Mouse (Mus musculus): ENCODE results near the gene Rabggta. TPM values are rescaled to one million over a fixed set of nuclear protein-coding genes. Genes with fewer than 3 reads are reported as not detected.

Gene Rabggta
- polyA plus RNA-seq, 1 experiment from 2014 or later: 53.2 TPM

DNA sequence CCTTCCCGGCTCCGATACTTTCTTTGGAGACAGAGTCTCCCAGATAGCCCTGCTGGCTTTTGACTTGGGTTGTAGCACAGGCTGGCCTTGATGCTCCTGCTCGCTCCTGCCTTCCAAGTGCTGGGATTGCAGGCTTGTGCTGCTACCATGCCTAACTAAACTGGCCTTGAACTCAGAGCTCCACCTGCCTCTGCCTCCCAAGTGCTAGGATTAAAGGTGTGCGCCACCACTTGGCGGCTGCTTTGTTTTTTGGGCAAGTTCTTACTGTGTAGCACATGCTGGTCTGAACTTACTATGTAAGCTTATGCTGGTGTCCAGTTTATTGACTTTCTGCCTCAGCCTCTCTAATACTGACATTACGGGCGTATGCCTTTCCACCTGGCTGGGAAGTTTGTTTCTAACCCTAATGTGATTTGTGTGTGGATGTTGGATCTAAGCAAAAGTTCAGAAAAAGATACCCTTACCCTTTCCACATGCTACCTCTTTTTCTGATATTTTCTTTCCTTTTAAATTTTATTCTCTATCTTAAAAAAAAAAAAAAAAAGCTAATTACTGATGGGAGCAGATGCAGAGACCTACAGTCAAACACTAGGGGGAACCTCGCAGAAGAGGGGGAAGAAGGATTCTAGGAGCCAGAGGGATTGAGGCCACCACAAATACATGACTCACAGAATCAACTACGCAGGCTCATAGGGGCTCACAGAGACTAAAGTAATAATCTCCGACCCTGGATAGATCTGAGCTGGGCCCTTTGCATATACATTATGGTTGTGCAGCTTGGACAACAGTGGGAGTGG is 25.2 kb upstream of the Rabggta start:
- peaks cover 40% of the 10 kb centered on the region for H3K36me3 ChIP-seq
- no peak overlapping the region for H3K27ac ChIP-seq (replicated peaks)
- H3K27me3 ChIP-seq: no peaks in the 10 kb centered on the region
- H3K9me3 ChIP-seq: no peaks in the 10 kb centered on the region
- H3K9ac ChIP-seq: peak overlapping the region; percentile 84; the same call in 1 of the 2 replicates
- ATAC-seq (ENCODE audit: low read depth): no peak
- H3K4me1 ChIP-seq (replicated peaks): peaks cover 40% of the 10 kb centered on the region
- 89% methylated on average over 10 of the region's 10 CpGs for WGBS
- H3K4me2 ChIP-seq: peak overlapping the region; percentile 99
- peak overlapping the region; percentile 79 for H3K4me3 ChIP-seq

DNA sequence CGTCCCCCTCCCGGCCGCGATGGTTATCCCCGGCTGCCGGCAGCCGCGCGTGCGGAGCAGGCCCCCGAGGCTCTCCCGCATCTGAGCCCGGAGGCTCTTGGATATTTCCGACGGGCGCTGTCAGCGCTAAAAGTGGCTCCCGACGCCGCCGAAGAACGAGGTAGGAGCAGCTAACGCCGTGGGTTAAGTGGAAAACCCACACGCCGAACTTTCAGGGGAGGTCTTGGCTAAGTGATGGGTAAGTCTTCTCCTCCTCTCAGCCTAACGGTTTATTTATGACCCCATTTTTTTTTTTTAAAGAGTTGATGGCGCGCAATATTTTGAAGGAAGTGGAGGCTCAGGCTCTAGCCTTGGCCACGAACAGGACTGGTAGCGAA is 23.8 kb upstream of the Rabggta start:
- H3K9ac ChIP-seq: peak overlapping the region; percentile 84
- H3K4me1 ChIP-seq (replicated peaks): peaks cover 40% of the 10 kb centered on the region
- peak overlapping the region; percentile 79 for H3K4me3 ChIP-seq

DNA sequence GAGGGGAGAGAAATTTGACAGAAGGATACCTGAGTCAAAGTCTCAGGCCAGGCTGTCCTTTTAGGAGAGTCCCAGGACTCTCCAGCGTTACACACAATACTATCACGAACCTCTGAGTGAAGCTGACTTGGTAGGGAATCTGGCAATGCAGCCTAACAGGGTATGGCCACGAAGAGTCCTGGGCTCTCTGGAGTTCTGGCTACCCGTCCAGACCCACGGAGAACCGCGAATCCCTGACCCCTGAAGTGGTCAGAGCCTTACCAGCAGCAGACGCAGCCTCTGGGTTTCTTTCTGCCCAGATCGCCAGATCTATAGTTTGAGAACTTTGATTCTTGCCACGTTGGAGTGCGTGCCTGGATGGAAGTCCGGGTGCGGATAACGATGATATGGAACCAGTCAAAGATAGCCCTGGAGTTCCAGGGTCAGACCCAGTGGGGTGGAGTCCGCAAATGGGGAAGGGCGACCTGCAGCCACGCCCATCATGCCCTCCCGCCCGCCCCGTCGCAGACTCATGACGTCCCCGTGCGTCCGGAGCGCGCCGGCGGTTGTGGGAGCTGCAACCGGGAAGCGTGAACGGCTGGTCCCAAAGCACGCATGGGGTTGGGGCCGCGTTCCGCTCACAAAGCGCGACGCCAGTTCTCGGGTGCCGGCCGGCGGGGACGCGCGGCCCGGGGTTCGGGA is 23.3 kb upstream of the Rabggta start, which contains the start of the genes Dhrs1 and Nop9:
Gene Dhrs1 (minus strand): TSS at position 511 of the 681 bp plus-strand sequence.
Gene Nop9 (plus strand): TSS at position 514 of the 681 bp plus-strand sequence.
- Histone ChIP-seq H3K9me3 (no peaks in the 10 kb centered on the region), H3K27ac (replicated peaks) (peak within 1 kb of the TSS; percentile 53; the same call in 1 of the 2 replicates)
- ATAC-seq (ENCODE audit: low read depth): peak; percentile 85

More for the DNA sequence above, 23.8 kb upstream of the Rabggta start:
- Histone ChIP-seq H3K4me2 (peak overlapping the region; percentile 99), H3K27ac (replicated peaks) (0 out of 2 replicates have a peak overlapping the region, but pooled peaks have one; percentile 53), H3K36me3 (peaks cover 34% of the 10 kb centered on the region), H3K27me3 (no peaks in the 10 kb centered on the region), H3K9me3 (no peaks in the 10 kb centered on the region)
- 1% methylated on average over 31 of the region's 31 CpGs for WGBS
- 0 out of 2 replicates have a peak, but pooled peaks have one; percentile 1 for ATAC-seq (ENCODE audit: low read depth)

DNA sequence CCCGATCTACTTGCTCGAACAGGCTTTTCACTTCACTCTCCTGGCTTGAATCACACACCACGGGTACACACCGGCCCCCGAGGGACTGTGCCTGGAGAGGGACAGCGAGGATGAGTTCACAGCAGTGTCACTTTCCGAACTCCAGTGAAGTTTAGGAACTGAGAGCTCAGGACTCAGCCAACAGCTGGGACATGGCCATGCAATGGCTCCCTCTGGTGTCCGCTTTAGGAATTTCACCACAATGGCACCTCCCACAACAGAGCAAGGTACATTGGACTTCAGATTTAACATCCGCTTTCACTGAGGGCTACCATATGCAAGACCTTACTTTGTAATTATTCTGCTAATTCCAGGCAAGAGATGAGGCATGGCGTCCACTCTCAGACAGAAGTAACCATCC is 21.6 kb upstream of the Rabggta start:
- no peaks in the 10 kb centered on the region for H3K27me3 ChIP-seq
- peaks cover 37% of the 10 kb centered on the region for H3K36me3 ChIP-seq
- H3K9ac ChIP-seq: peak overlapping the region; percentile 47
- H3K9me3 ChIP-seq: no peaks in the 10 kb centered on the region
- H3K4me1 ChIP-seq (replicated peaks): peaks cover 40% of the 10 kb centered on the region
- H3K4me3 ChIP-seq: no peak overlapping the region; the same call in 1 of the 2 replicates
- WGBS: 22% methylated on average over 10 of the region's 10 CpGs
- peak overlapping the region; percentile 99 for H3K4me2 ChIP-seq
- peak; percentile 40 for ATAC-seq (ENCODE audit: low read depth)
- H3K27ac ChIP-seq (replicated peaks): no peak overlapping the region

More for the DNA sequence above, 23.3 kb upstream of the Rabggta start, which contains the start of the genes Dhrs1 and Nop9:
- Histone ChIP-seq H3K4me3 (peak within 1 kb of the TSS; percentile 79), H3K27me3 (no peaks in the 10 kb centered on the region), H3K4me2 (peak within 1 kb of the TSS; percentile 99), H3K36me3 (peaks cover 34% of the 10 kb centered on the region), H3K4me1 (replicated peaks) (peaks cover 40% of the 10 kb centered on the region), H3K9ac (peak within 1 kb of the TSS; percentile 84)
- 2% methylated on average over 48 of the region's 48 CpGs for WGBS

DNA sequence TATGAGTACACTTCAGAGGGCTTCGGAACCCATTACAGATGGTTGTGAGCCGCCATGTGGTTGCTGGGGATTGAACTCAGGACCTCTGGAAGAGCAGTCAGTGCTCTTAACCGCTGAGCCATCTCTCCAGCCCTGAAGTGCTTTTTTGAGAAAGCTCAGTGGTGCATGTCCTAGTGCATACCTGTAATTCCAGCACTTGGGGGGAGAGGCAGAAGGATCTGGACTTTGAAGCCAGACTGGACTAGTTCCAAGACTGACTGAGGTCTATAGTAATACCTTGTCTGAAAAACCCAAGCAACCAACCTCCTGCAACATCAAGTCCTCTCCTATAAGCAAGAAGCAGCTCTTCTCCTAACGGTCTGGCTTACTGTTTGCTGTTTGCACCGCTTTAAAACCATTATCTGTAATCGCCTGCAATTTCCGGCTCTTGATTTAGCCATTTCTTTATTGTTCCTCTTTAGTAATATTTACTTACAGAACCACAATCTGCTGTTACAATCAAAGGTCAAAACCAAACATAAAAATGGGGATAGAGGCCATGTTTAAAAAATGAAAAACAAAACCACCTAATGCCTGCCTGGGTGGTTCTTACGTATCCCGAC is 15.1 kb upstream of the Rabggta start:
- ATAC-seq (ENCODE audit: low read depth): no peak
- Histone ChIP-seq H3K27ac (replicated peaks) (no peak overlapping the region), H3K4me3 (no peak overlapping the region), H3K36me3 (peaks cover 39% of the 10 kb centered on the region), H3K9ac (no peak overlapping the region), H3K27me3 (no peaks in the 10 kb centered on the region), H3K4me2 (no peak overlapping the region), H3K4me1 (replicated peaks) (no peaks in the 10 kb centered on the region), H3K9me3 (no peaks in the 10 kb centered on the region)
- WGBS: 86% methylated on average over 9 of the region's 9 CpGs

DNA sequence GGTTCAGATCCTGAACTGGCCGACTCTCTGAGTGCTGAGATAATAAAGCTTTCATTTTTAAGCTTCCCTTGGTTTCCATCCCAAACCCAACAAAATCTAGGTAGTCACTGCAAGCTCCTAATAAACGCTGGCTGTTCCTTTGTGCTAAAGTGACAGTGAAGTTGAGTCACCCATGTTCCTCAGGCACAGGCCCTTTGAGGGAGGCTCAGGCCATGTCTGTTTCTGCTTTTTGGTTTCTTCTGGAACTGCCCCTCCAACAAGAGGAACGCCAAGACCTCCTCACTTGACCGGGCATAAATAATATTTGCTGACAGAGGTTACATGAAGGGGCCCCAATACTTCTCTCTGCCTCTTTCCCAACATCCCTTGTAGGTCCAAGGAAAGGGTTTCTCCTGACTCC is 13.7 kb upstream of the Rabggta start:
- Histone ChIP-seq H3K4me3 (no peak overlapping the region), H3K36me3 (peaks cover 30% of the 10 kb centered on the region), H3K27ac (replicated peaks) (no peak overlapping the region), H3K27me3 (no peaks in the 10 kb centered on the region), H3K4me1 (replicated peaks) (no peaks in the 10 kb centered on the region), H3K9me3 (no peaks in the 10 kb centered on the region), H3K4me2 (no peak overlapping the region), H3K9ac (no peak overlapping the region)
- 87% methylated on average over 4 of the region's 4 CpGs for WGBS
- no peak for ATAC-seq (ENCODE audit: low read depth)

DNA sequence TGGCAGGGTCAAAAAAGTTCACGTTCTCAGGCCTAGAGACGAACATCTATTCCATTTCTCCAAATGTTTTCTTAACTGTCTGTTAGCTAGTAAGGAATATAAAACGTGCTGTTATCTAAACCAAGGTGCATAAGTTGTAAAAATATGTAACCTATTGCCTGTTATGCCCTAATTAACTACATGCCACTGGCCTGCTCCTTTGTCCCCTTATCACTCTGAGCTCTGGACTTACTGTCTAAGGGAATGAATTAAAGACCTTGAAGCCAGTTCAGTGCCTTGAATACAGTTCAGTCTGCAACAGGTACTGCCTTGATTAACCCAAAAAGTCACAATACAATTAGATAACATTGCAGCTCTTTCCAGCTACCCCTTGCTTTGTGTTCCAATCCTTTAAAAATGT is 13.3 kb upstream of the Rabggta start:
- no peak overlapping the region for H3K27ac ChIP-seq (replicated peaks)
- ATAC-seq (ENCODE audit: low read depth): no peak
- no peak overlapping the region for H3K4me3 ChIP-seq
- H3K9me3 ChIP-seq: no peaks in the 10 kb centered on the region
- 72% methylated on average over 3 of the region's 3 CpGs for WGBS
- H3K27me3 ChIP-seq: no peaks in the 10 kb centered on the region
- no peak overlapping the region for H3K4me2 ChIP-seq
- H3K4me1 ChIP-seq (replicated peaks): no peaks in the 10 kb centered on the region
- H3K36me3 ChIP-seq: peaks cover 26% of the 10 kb centered on the region
- H3K9ac ChIP-seq: no peak overlapping the region

DNA sequence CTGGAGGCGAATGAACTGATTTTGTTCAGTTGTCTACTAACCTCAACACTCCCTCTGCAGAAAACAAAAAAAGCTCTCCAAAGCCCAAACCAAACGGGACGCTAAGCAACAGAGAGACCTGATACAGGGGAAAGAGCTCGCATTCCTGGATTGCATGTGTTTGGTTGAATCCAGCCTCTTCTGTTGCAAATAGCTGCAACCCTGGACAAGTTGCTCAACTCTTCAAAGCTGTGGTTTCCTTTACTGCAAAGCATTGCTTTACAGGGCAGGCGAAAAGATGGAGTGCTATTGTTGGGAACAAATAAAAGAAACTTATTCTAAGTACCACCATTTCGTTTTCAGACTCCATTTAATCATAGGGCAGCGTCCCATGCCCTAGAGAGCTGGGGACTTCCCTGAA is 12.8 kb upstream of the Rabggta start:
- peaks cover 21% of the 10 kb centered on the region for H3K36me3 ChIP-seq
- H3K27ac ChIP-seq (replicated peaks): no peak overlapping the region
- ATAC-seq (ENCODE audit: low read depth): no peak
- no peak overlapping the region for H3K4me3 ChIP-seq
- H3K9ac ChIP-seq: no peak overlapping the region
- H3K27me3 ChIP-seq: no peaks in the 10 kb centered on the region
- 75% methylated on average over 7 of the region's 7 CpGs for WGBS
- no peaks in the 10 kb centered on the region for H3K4me1 ChIP-seq (replicated peaks)
- H3K4me2 ChIP-seq: no peak overlapping the region
- H3K9me3 ChIP-seq: no peaks in the 10 kb centered on the region

DNA sequence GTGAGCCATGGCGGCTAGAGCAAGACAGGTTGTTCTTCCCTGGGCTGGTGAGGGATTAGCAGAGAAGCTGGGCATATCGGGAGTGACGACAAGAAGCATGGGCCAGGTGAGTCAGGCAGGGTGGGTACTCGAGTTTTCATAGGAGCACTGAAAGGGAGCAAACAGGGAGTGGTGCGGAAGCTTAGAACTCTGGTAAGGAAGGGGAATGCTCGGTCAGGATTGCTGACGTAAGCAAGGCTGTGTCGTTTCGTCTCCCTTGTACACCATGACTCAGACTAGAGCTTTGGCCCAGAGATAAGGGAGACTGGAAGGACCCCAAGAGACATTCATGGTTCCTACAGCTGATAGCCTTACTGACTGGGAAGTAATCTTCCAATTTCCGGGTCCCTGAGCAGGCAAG is 11.8 kb upstream of the Rabggta start:
- H3K4me2 ChIP-seq: no peak overlapping the region
- H3K36me3 ChIP-seq: peaks cover 11% of the 10 kb centered on the region
- H3K27me3 ChIP-seq: no peaks in the 10 kb centered on the region
- H3K9ac ChIP-seq: no peak overlapping the region
- H3K4me3 ChIP-seq: no peak overlapping the region
- no peak overlapping the region for H3K27ac ChIP-seq (replicated peaks)
- H3K4me1 ChIP-seq (replicated peaks): no peaks in the 10 kb centered on the region
- WGBS: 80% methylated on average over 10 of the region's 10 CpGs
- ATAC-seq (ENCODE audit: low read depth): no peak
- H3K9me3 ChIP-seq: no peaks in the 10 kb centered on the region

DNA sequence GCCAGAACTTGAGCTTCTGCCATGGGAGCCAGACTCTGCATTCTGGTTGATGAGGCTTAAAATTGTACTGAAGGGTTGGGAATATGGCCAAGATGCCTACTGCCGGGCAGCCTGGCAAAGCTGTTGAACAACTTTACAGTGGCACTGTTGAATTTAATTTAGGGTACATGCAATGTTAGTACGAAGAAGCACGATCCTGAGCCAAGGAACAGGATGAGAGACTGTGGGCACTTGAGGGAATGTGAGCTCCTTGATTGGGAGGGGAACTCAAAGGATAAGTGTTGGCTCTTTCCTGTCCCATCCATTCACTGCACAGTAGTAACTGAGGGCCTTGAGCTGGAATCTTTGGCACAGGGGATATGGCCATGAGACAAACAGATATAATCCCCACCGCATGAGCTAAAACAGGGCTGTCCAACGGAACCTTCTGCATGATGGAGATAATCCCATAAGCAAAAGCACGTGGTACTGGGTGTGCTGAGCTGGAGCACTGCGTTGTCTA is 8.5 kb upstream of the Rabggta start:
- Histone ChIP-seq H3K27me3 (no peaks in the 10 kb centered on the region), H3K4me1 (replicated peaks) (no peaks in the 10 kb centered on the region), H3K36me3 (no peaks in the 10 kb centered on the region), H3K27ac (replicated peaks) (no peak overlapping the region), H3K9me3 (no peaks in the 10 kb centered on the region), H3K4me3 (no peak overlapping the region), H3K4me2 (no peak overlapping the region), H3K9ac (no peak overlapping the region)
- 82% methylated on average over 7 of the region's 7 CpGs for WGBS
- ATAC-seq (ENCODE audit: low read depth): no peak

DNA sequence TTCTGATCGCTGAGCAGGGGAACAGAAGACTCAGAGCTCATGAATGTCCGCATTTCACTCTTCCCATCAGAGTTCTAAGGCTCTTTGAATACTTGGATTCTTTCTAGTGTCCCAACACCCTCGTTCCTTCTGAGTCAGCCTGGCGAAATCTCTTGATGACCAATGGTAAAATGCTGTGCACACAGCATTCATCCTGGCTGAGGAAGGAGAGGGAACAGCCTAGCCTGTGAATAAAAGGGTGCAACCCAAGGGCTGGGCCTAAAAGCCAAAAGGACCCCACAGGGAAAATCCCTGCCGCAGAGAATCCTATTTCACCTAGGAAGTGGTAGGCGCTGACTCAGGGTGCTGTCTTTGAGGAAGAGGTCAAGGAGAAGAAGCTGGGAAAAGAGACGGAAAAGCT is 8.1 kb upstream of the Rabggta start:
- Histone ChIP-seq H3K9ac (no peak overlapping the region), H3K27ac (replicated peaks) (no peak overlapping the region), H3K36me3 (no peaks in the 10 kb centered on the region), H3K9me3 (no peaks in the 10 kb centered on the region), H3K27me3 (no peaks in the 10 kb centered on the region), H3K4me3 (no peak overlapping the region), H3K4me1 (replicated peaks) (no peaks in the 10 kb centered on the region), H3K4me2 (no peak overlapping the region)
- ATAC-seq (ENCODE audit: low read depth): no peak
- WGBS: 73% methylated on average over 7 of the region's 7 CpGs
